Mouse (Mus musculus) embryo, embryonic 11 days (tissue): ENCODE measurements around the gene Krtap3-2.
"Not testable (repeated sequence)": the region's sequence is repeated elsewhere in the genome, so short reads cannot be mapped to it uniquely, and the experiment has no call there.

ENCODE experiments used
- DNase-seq: peaks from one replicate; pipeline ENCODE4 v3.0.0-alpha.2; 2015

Krtap3-2 gene

DNA sequence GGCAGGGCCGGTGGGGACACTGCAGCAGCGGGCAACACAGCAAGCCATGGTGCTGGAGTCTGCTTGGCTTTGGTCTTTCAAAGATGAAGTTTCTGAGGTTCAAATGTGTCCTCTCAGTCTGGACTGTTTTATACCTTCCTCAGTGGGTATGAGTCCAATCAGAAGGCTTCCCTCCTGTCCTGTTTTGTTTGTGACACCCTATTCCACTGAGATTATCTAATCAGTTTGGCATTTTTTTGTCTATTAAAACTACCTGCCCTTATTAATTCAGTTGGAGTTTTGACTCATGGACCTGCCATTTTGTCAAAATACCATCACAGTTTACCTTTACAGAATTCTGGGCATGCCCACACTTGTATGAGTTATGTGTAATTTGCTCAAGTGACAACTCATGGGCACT lies at the start of gene Krtap3-2:
Krtap3-2 (minus strand) TSS at position 101 of the 400 bp plus-strand sequence.
- DNase-seq, result no peak

DNA sequence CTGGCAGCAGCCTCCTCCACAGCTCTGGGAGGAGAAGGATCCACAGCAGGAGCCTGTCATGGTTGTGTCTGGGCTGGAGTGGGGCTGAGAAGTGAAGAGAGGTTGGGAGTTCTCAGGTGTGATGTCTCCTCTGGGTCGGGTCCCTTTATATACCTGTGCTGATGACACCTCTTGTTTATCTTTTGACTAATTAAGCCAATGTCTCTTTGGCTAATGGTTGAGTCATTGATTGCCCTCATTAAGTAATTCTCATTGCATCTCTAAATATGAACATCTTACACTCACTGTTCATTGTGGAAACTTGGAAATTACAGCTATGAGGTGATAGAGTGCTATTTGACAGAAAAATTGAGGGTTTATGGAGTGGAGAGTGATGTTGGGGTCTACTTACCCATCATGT lies 46.6 kb upstream of the Krtap3-2 start, which contains the start of gene Gm11938:
Gm11938 (minus strand) TSS at position 101 of the 400 bp plus-strand sequence.
- not testable (repeated sequence) for DNase-seq

DNA sequence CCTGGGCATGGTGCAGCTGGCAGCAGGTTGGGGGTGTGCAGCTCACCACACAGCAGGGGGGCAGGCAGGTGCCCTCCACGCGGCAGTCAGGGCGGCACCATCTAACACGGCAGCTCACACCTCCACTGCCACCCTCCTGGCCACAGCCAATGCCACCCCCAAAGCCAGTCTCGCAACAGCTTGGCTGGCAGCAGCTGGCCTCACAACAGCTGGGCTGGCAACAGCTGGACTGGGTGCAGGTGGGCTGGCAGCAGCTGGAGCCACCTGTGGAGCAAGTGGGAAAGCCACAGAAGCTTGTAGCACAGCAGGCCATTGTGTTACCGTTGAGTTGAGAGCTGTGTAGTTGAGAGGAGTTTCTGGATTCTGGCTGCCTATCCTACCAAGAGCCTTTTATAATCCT lies 41.1 kb upstream of the Krtap3-2 start, which contains the start of gene Krtap9-3:
Krtap9-3 (minus strand) TSS at position 364 of the 400 bp plus-strand sequence.
- DNase-seq, result not testable (repeated sequence)

DNA sequence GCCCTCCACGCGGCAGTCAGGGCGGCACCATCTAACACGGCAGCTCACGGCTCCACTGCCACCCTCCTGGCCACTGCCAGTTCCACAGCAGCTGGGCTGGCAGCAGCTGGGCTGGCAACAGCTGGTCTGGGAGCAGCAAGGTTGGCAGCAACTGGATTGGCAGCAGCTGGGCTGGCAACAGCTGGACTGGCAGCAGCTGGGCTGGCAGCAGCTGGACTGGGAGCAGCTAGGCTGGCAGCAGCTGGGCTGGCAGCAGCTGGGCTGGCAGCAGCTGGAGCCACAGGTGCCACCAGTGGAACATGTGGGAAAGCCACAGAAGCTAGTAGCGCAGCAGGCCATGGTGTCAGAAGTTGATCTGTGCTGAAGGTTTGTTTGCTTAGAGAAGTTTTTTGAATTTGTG lies 34.3 kb upstream of the Krtap3-2 start, which contains the start of gene Krtap1-3:
Krtap1-3 (minus strand) TSS at position 359 of the 400 bp plus-strand sequence.
- no peak for DNase-seq

DNA sequence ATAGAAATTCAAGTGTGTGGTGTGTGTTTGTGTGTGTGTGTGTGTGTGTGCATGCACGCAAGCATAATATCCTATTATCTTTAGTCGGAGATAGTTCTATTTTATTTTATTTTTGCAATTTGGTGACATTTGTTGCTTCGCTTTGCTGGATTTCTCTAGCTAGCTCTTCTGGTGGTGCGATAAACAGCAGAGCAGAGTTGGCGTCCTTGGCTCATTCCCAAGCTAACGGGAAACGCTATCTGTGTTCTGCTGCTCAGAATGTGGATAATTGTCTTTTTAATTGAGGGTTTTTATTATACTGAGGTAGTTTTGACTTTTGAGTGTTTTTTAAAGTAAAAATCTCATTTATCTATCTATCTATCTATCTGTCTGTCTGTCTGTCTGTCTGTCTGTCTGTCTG lies 28.4 kb upstream of the Krtap3-2 start:
- DNase-seq, result no peak

DNA sequence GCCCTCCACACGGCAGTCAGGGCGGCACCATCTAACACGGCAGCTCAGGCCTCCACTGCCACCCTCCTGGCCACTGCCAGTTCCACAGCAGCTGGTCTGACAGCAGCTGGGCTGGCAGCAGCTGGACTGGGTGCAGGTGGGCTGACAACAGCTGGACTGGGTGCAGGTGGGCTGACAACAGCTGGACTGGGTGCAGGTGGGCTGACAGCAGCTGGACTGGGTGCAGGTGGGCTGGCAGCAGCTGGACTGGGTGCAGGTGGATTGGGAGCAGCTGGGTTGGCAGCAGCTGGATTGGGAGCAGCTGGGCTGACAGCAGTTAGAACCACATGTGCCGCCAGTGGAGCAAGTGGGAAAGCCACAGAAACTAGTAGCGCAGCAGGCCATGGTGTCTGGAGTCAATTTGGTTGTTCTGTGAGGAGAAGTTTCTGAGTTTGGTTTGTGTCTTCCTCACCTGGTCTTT lies 26.6 kb upstream of the Krtap3-2 start, which contains the start of gene Krtap1-4:
Krtap1-4 (minus strand) TSS at position 410 of the 460 bp plus-strand sequence.
- no peak for DNase-seq

DNA sequence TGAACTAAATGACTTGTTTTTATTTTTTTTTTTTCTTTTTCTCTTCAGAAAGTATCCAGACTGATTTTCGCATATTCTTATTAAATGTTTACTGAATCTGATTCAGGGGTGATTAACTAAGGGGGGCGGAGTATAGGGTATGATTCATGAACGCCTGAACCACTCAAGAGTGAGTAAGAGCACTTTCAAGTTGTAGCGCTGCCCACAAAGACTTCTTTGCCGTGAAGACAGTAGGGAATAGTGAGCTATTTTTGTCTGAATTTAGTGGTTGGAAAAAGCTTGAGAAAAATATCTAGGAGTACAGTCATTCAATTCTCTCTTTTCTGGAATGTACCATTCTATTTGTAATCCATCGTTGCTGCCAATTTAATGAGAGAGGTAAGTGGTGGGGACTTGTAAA lies 24.9 kb upstream of the Krtap3-2 start:
- DNase-seq, result no peak

DNA sequence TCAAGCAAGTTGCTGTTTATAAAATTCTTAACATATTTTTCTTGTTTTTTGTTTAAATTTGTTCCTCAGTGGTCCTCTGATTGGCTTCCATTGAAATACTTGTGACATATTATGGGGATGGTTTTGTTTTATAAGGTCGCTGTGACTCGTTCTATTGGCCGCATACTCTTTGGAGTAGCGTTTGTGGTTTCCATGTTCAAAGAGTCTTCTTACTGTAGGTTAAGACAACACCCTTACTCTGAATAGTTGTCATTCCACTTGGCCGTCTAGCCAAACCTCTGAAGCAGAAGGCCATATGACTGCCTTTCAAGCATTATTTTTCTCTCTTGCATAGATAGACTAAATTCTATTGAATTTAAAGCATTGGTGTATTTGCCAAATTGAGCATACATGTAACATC lies 24.4 kb upstream of the Krtap3-2 start:
- DNase-seq, result no peak

DNA sequence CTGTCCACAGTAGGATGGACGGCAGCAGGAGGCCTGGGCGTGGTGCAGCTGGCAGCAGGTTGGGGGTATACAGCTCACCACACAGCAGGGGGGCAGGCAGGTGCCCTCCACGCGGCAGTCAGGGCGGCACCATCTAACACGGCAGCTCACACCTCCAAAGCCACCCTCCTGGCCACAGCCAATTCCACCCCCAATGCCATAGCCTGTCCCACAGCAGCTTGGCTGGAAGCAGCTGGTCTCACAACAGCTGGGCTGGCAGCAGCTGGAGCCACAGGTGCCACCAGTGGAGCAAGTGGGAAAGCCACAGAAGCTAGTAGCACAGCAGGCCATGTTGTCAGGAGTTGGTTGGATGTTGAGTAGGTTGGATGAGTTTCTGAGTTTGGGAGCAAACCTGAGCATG lies 24.0 kb upstream of the Krtap3-2 start, which contains the start of gene Krtap1-5:
Krtap1-5 (minus strand) TSS at position 381 of the 400 bp plus-strand sequence.
- DNase-seq, result no peak

DNA sequence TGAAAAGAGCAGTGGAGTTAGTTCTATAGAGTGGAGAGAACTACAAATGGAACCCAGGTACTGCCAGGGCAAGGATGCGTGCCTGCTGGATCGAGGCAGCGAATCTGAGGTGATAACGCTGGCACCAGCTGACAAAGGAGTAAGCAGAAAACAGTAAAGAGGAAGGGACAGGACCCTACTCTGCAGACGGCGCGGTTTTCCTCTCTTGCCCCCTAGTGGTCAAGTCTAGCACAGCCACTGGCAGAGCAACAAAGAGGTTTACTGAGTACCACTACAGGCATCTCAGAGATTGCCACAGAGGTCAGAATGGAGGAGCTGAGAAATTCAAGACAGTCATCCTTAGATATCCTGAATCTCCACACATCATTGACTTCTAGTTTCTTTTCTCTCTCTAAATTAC lies 17.5 kb upstream of the Krtap3-2 start:
- peak; percentile 86 for DNase-seq

DNA sequence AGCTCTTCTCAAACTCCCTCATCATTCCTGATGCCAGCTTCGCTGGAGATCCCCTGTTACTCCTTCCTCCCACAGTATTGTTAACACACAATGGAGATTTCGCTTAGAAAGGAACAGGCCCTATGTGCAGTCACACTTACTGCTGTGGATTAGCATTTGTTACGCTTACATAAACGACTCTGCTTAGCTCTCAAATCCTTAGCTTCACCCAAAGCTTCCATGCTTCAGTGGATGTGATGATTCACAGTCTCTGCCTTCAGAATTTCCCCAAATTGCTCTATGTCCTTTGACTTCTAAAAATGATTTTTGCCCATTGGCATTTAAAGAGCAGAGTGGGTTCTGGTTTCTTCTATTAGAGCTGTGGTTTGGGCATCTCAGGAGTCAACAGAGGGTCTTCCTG lies 16.5 kb upstream of the Krtap3-2 start:
- no peak for DNase-seq

DNA sequence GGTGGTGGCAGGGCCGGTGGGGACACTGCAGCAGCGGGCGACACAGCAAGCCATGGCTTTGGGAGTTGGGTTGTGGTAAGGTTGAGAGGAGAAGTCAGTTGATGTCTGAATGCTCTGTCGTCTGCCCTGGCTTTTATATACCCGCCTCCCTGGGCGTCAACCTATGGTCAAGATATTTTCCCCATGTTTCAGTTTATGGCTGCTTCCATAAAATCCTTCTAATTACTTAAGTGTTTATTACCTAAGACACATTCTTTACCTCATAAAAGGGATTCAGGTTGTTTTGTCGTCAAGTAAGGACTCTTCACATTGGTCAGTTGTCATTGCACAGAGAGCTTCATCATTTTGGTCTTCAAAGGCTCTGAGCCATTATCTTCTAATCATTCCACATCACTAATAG lies 9.9 kb upstream of the Krtap3-2 start, which contains the start of gene Krtap3-1:
Krtap3-1 (minus strand) TSS at position 101 of the 400 bp plus-strand sequence.
- DNase-seq, result no peak

DNA sequence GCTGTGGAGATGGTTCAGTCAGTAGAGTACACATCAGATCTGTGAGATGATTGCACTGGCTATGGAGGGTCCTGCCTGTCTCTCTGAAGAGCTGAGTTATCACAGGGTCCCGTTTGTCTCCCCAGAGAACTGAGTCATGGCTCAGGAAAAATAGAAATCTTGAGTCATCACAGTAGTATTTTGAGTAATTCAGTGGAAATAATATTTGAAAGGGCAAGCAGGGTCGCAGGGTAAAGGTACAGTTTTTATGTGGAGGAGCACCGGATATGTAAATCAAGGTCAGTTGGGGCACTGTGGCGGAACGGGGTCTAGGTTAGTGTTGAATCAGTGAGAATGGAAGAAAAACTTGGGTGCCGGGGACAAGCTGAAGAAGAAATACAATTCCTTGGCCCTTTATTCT lies 5.9 kb upstream of the Krtap3-2 start:
- no peak for DNase-seq

DNA sequence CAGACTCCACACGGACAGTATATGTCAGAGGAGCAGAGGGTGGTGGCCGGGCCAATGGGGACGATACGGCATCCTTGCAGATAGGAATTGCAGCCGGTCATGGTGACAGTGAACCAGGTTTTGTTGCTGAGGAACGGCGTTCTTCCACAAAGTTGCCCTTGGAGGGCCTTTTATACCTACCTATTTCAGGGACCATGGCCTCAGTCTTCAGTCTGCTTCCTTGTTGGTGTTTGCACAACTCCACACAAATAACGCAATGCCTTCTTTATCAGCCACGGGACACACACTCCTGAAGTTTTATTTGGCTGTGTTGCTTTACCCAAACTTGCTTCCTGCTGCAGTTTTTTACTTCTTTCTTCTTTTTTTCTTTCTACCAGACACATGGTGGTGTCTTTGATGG lies 2.7 kb upstream of the Krtap3-2 start, which contains the start of gene Gm11939:
Gm11939 (minus strand) TSS at position 101 of the 400 bp plus-strand sequence.
- DNase-seq, result no peak

DNA sequence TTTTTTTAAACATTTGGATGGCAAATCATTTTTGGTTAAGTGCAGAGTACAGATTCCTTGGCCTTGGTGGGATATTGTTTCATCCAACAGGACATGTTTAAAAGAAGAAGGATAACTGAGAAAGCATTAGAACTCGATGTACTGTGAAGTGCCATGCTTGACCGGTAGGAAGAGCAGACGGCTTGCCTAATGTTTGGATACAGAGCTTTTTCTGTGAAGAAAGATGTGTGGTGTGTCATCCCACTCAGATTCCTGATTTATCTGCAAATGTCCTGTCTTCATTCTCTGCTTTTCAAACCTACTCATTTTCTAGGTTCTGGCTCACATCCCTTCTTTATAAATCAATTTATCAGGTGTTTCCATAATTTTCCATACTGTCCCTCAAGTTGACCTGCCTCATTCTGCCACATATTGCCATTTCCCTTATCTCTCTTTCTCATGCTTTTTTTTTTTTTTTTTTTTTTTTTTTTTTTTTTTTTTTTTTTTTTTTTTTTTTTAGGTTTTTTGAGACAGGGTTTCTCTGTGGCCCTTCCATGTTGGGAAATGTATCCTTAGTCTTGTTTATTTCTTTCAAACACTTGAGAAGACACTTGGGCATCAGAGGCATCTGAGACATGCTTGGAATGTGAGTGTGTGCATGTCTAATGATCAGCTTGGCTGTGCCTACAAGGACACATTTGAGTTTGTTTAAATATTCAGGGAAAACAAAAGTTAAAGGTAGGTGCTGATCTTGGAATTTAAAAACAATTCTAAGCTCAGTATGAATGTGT lies 1.5 kb upstream of the Krtap3-2 start:
- DNase-seq, result no peak

DNA sequence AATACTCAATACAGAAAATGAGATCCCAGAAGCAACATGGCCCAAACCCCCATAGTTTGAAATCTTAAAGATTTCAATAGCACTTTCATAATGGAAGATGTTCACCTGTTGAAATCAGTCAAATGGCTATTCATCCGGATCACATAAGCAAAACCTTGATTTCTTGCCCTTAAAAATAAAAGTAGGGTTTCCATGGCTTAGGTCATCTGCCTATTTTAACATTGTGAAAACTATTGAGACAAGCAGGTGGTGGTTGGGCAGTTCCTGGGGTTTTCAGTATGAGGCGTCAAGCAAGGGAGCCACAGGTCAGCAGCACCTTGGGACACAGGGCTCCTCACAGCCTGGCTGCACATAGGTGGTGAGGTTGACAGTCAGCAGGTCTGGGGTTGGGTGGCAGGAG lies 458 bp downstream of the Krtap3-2 start:
- DNase-seq, result no peak

DNA sequence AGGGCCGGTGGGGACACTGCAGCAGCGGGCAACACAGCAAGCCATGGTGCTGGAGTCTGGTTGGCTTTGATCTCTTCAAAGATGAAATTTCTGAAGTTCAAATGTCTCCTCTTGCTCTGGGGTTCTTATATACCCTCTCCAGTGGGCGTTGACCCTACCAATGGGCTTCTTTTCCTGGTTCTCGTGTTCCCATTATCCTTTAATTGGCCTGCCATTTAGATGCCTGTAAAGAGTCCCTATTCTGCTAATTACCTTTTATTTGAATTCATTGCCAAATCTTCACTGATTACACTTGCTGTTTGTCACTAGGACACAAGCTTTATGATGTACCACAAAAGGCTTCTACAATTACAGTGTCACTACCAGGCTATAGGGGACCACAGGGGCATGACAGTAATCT lies 5.9 kb downstream of the Krtap3-2 start, which contains the start of gene Krtap3-3:
Krtap3-3 (minus strand) TSS at position 101 of the 400 bp plus-strand sequence.
- no peak for DNase-seq

DNA sequence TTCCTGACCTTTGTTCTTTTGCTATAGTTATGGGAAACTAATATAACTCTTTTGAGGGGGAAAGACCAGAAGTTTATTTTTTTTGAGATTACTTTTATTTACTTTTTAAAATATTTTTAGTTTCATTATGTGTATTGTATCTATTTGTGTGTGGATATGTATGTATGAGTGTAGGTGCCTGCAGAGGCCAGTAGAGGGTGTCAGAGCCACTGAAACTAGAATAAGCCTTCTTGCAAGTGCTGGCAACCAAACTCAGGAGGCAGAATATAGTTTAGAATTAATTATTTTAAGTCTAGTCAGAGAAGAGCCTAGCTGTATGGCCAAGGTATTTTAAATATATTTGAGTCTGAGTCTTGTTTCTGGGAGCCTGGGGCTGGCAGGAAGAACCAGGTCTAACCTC lies 8.8 kb downstream of the Krtap3-2 start:
- DNase-seq, result no peak

DNA sequence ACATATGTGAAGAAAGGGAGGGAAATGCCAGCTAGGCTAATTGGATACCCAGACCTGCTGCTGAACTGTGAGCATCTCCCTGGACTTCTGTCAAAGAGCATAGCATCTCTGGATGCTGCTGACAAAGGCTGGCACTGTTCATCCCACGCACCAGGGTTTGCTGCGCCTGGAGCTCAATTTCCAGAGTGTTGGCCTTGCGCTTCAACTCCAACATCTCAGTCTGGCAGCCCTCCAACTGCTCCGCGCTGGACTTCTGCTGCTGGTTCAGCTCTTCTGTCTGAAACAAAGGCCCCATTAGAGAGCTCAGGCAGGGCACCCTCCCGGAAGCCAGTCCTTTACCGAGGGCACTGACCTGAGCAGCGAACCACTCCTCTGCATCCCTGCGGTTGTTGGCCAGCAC lies 16.9 kb downstream of the Krtap3-2 start:
- DNase-seq, result no peak

DNA sequence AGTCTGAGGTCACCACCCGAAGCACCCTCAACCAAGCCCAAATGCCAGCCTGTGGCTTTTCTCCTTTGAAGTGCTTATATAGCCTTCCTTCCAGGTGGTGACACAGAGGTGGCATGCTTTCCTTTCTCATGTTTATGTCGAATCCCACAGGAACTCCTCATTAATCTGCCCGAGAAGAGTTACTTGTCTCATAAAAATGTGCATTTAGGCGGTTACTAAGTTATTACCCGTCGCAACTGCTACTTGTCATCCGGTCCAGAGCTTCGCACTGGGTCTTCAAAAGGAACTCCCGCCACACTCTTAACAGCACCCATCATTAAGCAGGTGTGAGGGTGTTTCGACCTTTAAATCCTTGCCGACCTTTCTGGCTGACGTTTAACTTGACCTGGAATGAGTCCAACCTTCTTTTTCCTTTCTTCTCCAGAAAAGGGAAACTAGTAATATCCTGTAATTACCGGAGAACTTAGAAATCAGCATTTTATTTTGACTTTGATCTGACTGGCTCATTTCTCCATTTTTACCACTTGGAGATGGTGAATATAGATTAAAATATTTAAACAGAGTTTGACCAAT lies 35.3 kb downstream of the Krtap3-2 start, which contains the start of gene Krt39:
Krt39 (minus strand) TSS at position 51 of the 573 bp plus-strand sequence.
- DNase-seq, result no peak

DNA sequence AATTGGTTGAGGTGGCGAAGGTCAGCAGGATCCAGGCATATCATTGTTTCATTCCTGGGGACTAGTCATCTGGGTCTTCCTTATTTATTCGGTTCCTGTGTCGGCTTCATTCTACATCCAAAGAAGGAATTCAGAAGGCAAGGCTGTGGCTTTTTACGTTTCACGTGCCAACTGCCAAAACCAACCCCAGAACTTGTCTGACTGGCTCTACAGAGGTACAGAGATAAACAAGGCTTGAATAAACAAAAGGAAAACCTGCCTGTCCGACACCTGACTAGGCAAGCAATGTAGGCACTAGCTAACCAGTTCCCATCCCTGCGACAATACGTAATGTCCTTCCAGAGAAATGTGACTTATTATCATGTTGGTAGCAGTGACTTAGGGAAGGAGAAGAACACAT lies 42.6 kb downstream of the Krtap3-2 start:
- no peak for DNase-seq
